Mouse (Mus musculus) frontal cortex, postnatal 14 days (tissue): ENCODE measurements around the gene Cck.
A peak's percentile ranks its signal among the peaks of the same experiment; 100 is the strongest.

ENCODE experiments used
- DNase-seq, 2 experiments: peaks; one replicate each; pipeline ENCODE4 v3.0.0; 2022; ENCODE audit warnings: low spot score in 2 of 2

Gene Cck

GRCm38 (mm10) chr9:121459950-121460349 is 35.5 kb downstream of the Cck start:
- no peak for DNase-seq

- DNase-seq: no peak
These were observed 37.0 kb downstream of the Cck start for GRCm38 (mm10) chr9:121458466-121458865.

GRCm38 (mm10) chr9:121456739-121457515 is 38.6 kb downstream of the Cck start:
- no peak for DNase-seq

GRCm38 (mm10) chr9:121454891-121455290 is 40.6 kb downstream of the Cck start:
- no peak for DNase-seq

- peak in 1 of 2 experiments; percentile 35 for DNase-seq
These were observed 43.1 kb downstream of the Cck start for GRCm38 (mm10) chr9:121452342-121452942.

- DNase-seq: peak; percentile 28 to 35
These were observed 49.1 kb downstream of the Cck start for GRCm38 (mm10) chr9:121446431-121446831.

- no peak for DNase-seq
These were observed 50.1 kb downstream of the Cck start for GRCm38 (mm10) chr9:121445364-121445763.

- no peak for DNase-seq
These were observed 51.2 kb downstream of the Cck start for GRCm38 (mm10) chr9:121444367-121444707.

- no peak for DNase-seq
These were observed 51.7 kb downstream of the Cck start for GRCm38 (mm10) chr9:121443696-121444366.

GRCm38 (mm10) chr9:121442145-121442544 is 53.3 kb downstream of the Cck start:
- DNase-seq: no peak
